Mouse (Mus musculus): ENCODE results near the gene Frmpd3. TPM values are rescaled to one million over a fixed set of nuclear protein-coding genes. Genes with fewer than 3 reads are reported as not detected.

The Frmpd3 gene
- polyA plus RNA-seq (2014; fragmentation: Illumina TruSeq; extraction: RNeasy Lipid Tissue Mini Kit (QIAGEN cat#74804); ENCODE audit: low replicate concordance), result not detected

DNA sequence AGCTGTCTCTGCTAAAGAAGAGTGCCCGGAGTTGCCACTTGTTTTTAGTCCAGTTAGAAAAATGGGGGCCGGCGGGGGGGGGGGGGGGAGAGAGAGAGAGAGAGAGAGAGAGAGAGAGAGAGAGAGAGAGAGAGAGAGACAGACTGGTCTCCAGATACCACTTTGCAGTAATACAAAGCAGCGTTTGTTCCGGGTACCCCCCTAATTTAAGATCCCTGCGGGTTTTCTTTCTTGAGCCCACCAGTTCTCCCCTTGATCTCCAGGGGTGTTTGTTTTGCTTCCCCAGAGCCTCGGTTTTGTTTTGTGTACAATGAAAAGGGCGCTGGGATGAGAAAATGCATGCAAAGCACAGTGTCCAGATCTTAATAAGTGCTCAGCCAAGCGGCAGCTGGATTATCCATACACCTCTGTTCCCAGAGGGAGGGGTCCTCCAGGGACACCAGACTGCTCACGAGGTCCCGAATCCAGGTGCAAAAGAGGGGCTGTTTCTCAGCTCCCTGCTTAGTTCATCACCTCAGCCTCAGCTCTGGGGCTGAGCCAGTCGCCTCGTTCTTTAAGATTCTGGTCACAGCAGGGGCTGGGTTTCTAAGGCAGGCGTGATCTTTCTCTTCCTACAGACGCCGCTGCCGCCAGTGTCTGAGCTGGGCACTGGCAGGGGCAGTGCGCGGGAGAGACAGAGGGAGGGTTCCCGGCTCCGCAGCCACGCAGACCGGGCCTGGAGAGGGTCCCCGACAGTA is at the start of gene Frmpd3:
TSS of gene Frmpd3 (plus strand) at position 608 of the 737 bp plus-strand sequence.

DNA sequence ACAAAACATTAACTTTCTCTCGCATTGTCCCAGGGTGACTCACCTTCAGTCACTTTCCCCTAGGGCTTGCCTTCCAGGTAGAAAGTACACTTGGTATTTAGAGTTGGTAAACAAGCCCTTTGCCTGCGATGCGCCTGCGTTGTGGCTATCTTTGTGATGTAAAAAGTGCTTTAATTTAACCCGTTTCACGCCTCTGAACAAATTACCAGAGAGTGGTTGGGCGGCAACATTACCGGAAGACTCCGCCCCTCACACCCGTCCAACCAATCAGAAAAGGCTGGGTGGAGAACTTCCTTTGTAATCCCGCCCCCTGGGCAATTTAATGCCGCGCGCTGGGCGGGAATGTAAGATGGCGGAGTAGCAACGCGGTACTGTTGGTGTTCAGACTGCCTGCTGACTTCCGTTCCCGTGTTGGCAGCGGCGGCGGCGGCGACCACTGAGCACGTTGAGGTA is 114.2 kb downstream of the Frmpd3 start, which contains the start of gene Prps1:
TSS of gene Prps1 (plus strand) at position 335 of the 453 bp plus-strand sequence.

Other genes with a start within 250 kb of the Frmpd3 start
- 38.9 TPM for gene Prps1, start 114.3 kb downstream of the Frmpd3 start, polyA plus RNA-seq (2014; fragmentation: Illumina TruSeq; extraction: RNeasy Lipid Tissue Mini Kit (QIAGEN cat#74804); ENCODE audit: low replicate concordance)